Mouse (Mus musculus) mouse trophoblast stem cell (cell line): ENCODE measurements around the gene Tgm2.

Source experiments
- in situ Hi-C, 2 experiments: fragments of 300-500 bp; cut with MseI, MboI; formaldehyde crosslinking; loops; 2 replicates in 1 of 2; 3 replicates in 1 of 2; pipeline ENCODE4 v1.15.1; 2025

The Tgm2 gene

DNA sequence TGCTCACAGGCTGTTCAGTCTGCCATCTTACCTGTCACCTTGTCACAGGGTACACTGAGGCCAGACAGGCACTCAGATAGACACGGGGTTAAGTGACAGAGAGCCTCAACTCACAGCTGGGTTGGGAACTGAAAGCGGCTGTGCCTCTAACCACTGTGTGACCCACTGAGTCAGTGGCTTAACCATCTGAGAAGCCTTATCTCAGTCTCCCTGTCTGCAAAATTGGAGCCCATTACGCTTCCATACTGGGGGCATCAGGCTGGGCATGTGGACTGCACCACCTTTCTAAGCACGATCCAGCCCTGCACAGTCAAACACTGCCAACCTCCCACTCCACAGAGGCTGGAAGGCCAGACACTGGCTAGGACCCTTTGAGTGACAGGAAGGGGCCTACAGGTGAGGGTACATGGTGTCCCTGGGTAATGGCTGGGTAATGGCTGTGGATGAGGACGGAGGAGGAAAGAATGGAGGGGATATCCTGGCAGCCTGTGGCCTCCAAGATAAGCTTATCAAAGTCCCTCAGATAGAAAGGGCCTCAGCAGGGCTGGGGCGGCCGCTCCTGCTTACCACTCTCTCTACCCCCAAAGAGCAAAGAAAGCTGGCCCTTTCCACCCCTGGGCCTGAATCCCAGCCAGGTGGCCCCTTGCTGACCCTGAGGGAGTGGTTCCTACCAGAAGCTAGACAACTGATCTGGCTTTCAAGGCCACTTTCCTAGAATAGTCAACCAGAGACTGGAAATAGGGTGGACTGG, 4.4 kb downstream of the Tgm2 start:
- in situ Hi-C loops: no loop called here

DNA sequence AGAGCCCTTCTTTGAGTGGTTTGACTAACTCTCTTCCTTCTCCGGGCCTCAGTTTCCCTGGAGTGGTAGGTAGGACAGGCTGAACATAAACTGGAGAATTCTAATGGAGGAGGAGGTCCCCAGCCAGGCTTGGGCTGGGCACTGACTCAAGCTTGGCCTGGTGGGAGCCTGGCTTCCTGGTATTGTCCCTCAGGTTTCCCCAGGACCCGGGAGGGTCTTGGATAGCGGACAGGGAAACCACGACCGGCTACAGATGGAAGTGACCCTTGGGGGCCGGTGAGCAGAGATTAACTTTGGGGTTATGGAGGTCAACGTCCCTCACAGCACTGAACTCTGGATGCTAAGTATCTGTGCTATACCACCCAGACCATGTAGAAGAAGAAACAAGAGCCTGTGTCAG, 5.0 kb downstream of the Tgm2 start:
- in situ Hi-C loops: no loop called here

DNA sequence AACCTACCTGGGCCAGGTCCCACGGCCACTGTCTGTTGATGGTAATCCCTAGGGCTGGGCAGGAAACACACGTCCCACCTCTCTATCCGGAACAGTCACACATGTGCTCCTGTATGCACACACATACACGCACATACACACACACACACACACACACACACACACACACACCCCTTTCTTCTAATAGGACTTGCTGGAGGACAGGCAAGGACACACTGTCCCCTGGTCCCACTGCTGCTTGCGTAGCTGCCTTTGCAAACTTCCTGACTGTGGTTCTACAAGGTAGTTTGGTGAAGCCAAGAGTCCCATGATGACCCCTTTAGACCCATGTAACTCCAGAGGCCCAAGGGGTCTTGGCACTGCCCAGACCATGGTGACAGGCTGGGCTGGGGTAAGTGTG, 5.6 kb downstream of the Tgm2 start:
- in situ Hi-C loops: no loop called here

DNA sequence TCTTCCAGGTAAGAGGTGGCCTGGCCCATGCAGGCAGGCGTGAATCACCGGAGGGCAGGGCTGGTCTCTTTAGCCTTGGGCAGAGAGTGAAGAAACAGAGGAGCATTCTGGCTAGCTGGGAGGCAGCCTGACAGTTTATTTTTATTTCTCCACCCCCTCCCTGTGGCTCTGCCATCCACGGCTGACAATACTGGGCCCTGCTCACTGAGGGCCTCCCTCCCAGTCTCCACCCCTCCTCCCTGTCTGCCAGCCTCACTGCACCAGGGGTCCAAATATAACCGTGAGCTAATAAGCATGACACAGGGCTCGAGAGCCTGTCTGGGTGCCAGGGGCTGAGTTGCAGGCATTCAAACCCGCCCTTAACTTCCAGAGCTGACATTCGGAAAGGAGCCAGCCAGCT, 6.6 kb downstream of the Tgm2 start:
- in situ Hi-C loops: no loop called here

DNA sequence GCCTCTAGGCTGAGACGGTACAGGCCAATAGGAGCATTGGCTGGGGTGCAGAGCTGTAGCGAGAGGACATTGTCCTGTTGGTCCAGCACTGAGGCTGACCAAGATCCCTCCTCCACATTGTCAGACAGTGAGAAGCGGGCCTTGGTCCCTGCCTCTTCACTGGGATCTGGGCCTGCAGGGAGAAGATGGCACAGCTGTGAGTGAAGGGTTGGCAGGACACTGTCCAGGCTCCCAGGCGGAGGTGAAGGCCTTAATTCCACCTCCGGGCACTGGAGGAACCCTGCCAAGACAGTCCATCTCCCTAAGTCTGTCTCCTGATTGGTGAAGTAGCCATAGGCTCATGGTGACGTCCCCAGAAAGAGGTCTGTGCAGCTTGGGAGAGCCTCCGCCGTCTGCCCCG, 7.5 kb downstream of the Tgm2 start:
- in situ Hi-C loops: no loop called here

DNA sequence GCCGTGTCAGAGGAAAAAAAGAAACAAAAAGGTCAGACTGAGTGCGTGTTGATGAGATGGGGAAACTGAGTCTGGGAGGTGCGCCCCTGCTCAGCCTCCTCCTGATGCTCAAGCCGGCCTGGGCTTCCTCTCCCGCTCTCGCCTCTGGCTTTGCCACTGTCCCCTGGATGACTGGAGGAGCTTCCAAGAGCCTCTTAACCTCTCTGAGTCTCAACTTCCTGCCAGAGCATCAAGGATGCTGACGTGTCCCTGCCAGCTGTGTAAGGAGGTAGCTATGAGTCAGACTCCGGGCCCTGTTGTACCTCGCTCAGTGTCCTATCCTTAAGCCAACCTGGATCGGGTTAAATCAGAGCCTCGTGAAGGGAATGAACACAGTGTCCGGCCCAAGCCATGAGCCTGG, 8.5 kb downstream of the Tgm2 start:
- in situ Hi-C loops: no loop called here

DNA sequence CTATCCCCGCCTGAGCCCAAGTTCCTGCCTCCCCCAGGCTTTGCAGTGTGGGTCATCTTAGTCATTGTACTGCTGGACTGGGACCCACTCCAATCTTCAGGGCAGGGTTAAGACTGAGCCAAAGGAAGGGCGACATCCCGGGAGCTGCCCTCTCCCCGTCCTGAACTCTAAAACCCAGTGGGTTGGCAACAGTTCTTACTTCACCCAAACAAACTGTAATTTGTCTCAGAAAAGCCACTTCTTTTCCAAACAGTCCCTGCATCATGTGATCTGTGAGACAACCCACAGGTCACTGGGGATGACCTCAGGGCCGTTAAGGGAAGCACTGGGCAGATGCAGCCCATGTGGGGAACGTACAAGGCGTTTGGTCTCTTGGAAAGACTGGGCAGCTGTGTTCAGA, 10.0 kb downstream of the Tgm2 start:
- in situ Hi-C loops: no loop called here

DNA sequence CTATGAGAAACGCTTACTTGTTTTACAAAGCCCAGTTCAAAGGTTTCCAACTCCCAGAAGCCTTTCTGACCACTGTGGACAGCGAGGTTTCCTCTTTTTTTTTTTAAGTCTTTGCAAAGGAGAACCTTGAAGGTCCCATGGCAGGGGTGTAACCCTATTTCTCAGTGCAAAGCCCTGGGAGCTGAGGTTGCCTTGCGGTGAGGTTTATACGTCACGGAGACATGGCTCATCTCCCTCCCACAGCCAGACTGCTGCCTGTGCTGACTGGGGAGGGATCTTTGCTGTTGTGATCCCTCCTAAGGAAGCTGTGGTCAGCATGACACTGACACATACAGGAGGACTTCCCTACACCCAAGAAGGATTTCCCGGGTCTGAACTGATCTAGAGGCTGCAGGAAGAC, 13.2 kb downstream of the Tgm2 start:
- in situ Hi-C loops: no loop called here

DNA sequence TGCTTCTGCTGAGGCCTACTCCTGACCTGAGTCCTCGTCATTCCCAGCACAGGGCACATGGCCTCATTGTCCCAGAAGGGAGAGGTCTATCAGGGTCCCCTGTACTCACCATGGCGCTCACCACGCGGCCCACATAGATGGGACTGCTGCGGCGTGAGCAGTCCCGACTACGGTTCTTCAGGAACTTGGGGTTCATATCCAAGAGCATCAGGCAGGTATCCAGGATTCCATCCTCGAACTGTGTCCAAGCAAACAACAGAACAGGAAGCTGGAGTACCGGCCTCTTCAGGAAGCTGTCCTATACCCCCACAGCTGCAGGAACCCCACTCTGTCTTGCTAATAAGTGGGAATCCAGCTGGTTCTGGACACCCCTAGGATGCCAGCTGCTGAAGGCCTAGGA, 13.9 kb downstream of the Tgm2 start:
- in situ Hi-C loops: no loop called here

DNA sequence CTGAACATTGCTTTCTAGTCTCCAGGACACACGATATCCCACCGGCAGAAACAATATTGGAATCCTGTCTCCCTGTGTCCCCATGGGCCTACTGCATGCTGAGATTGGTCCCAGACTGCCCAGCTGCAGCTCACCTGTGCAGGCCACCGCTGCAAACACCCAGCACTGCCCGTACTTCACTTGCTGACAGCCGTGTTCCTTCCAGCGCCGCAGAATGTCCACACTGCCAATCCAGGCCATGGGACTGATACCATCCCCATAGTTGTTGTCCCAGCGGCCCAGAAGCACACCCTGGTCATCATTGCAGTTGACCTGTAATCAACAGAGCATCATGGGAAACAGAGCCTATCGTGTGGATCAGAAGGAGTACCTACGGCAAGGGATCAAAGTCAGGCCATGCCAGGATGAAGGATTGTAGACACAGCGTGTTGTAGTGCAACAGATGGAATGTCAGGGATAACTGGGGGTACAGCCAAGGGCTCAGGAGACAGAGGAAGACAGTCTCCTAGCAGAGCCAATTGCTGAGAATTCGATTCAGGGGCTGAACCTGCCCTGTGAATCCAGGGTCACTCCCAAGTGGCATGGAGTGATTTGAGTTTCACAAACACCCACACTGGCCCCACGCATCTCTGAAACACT, 14.9 kb downstream of the Tgm2 start:
- in situ Hi-C loops: no loop called here

DNA sequence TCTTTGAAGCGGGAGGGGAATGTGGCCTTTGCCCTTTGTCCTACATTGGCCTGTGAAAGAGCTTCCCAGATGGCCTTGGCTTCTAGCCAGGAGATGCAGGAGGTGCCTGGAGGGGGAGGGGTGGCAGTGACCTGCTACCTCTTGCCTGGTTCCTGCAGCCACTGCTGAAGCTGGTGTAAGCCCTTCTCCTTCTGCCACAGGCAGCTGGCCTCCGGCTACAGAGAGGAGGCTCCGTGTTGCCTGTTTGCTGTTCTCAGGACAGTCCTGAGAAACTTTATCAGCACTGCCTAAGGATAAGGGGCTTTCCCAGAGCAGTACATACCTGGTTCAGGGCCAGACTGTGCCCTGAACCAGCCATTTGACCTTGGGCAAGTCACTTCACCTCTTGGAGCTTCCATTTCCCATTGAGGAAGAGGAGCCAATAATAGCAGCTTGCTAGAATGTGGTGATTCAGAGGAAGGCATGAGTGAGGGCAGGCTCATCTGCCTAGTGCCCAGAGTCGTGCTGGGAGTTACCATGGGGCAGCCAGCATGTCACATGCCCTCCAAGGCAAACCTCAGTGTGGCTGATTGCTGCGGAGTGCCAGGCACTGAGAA, 15.7 kb downstream of the Tgm2 start:
- in situ Hi-C loops: no loop called here

DNA sequence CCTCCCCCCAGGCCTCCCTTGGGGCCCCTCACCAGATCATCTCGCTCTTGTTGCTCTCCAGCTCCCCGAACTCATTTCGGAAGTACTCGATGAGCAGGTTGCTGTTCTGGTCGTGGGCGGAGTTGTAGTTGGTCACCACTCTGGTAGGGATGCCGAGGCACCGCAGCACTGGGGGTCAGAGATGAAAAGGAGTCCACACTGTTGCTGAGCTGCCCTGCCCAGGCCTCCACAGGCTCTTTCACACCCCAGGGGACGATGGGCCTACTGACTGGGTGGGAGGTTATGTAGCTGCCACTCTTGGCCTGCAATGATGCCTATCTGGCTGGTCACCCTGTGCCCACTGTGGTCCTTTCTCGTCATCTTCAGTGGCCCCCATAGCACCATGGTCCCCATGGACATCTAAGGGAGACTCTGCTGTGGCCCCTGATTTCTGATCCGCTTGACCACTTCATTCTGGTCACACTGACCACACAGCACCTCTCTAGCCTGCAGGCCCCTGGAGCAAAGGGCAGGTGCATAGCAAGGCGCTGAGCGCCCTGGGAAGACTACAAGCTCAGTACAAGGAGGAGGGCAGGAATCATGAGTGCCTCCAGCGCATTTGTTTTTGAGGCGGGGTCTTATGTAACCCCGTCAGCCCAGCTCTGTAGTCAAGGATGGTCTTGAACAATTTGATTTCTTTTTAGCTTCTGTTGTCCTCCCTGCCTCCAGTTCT, 16.8 kb downstream of the Tgm2 start:
- in situ Hi-C loops: no loop called here

DNA sequence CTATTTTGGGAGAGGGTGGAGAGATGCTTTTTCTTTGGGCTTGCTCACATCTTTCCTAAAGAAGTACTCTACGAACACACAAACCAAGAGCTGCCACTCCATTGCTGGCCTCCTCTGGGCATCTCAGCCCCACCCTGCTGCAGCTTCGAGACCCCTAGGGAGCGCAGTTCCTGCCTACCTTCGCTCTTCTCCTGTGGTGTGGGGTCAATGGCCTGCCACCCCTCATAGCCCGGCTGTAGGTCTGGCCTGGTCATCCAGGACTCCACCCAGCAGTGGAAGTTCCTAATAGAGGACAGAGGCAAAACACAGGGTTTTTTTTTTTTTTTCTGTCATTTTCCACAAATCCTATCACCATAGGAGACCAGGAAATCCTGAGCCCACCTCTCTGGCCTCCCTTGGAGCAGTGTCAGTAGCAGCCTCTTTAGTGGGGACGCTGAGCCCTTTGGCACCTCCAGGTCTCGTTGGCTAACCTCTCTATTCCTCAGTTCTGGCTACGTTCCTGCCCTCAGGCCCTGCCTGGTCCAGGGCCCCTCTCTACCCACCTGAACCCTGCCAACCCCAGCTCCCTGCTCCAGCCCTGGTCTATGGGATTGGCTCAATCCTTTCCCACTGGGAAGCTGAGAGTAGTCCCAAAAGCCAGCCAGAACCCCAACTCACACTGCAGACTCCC, 17.6 kb downstream of the Tgm2 start:
- in situ Hi-C loops: no loop called here

DNA sequence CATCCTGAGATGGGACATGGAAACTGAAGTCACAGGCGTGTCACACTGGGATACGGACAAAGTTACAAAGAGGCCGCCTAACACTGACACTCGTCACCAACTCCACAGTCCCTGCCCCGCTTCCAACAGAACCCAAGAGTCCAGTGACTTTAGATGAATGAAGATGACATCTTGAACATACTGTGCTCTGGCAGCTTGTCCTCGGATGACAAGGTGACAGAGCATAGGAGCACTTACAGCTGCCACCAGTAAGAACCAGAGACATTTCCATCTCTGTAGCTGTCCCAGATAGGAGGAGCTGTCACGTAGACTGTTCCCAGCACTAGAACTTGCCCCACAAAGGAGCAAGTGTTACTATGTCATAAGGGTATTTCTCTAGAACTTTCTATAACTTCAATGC, 18.4 kb downstream of the Tgm2 start:
- in situ Hi-C loops: no loop called here

DNA sequence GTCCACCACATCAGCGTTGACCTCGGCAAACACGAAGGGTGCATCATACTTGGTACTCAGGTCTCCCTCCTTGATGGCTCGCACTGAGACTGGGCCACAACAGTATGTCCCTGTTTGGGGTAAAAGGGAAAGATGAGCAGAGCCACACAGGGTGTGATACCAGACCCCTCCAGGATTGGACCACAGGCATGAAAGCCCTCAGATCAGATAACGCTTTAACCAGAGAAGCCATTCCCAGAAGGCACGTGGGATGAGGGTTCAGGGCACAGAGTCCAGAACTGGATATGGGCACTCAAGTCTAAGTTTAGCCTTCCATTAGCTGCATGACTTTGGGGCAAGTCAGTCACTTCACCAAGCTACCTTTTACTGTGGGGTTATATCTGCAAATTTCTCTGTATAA, 19.0 kb downstream of the Tgm2 start:
- in situ Hi-C loops: no loop called here

DNA sequence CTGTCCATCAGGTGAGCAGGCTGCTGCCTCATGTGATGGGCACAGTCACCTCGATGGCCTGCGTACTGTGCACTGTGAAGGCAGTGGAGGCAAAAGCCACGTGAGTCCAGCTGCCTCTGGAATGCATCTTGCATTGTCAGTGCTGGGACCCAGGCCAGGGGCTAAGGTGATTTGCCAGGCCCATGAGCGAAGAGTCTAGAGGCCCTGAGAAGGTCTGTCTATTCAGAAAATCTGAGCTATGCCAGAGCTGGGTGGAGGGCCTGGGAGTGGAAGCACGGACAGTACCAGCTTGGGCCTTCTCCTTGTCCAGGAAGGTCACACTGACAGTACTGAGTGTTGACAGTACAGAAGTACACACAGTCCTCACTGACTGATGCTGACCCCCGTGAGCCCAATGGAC, 23.4 kb downstream of the Tgm2 start:
- in situ Hi-C loops: no loop called here

DNA sequence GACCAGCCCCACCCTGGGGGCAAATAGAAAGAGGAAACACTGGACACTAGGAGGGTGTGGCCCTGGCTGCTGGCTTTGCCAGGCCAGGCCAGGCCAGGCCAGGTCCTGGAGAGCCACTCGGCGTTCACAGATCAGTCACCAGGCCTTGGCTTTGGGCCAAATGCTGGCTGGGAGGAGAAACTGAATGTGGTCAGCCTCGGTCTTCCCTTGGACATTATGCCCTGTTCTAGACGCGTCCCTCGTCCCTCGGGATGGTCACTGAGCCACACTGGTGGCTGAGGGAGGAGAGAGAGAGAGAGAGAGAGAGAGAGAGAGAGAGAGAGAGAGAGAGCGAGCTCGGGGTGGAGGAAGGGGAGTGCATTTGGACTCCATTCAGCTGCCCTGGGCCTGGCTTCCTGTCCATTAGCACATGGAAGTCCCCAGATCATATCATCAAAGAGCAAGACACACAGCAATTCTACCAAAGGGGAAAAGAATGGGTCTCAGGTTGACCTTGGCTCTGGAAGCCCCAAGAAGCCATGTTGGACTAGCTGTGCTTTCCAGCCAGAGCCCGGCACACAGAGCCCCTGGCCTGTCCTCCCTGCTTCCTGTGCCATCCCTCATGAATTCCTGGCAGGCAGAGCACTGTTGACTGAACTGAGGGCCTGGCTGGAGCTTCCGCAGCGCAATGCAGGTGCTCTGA, 24.4 kb downstream of the Tgm2 start:
- in situ Hi-C loops: no loop called here

DNA sequence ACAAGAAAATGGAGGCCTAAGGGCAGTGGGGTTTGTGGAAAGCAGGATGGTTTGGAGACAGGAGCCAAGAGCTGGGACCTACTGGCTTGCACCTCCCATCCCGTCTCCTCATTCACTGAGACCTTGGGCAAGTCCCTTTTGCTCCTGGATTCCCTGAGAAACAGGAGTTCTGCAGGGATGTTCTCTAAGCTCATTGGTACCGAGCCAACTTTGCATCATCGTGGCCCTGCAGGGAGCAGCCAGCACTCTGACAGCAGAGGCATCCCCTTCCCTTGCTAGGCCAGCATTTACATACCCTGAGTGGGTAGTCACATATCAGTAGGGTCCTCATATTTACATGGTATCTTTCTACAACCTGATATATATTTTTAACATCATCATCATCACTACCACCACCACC, 25.4 kb downstream of the Tgm2 start:
- in situ Hi-C loops: no loop called here

DNA sequence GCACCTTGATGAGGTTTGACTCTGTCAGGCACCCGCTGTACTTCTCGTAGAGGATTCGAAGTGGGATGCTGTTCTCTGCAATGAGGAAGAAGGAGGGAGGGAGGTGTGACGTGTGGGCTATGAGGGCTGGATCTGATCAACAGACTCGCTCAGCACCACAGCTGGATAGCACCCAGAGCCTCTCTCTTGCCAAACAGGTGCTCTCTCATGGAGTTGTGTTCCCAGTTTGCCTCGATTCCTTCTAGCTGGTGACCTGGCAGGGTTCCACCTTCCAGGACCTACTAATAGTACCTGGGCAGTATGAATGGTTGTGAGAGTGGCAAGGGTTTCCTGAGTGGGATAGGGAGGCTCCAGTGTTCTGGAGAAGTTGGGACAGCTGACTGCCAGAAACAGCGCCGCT, 26.0 kb downstream of the Tgm2 start:
- in situ Hi-C loops: no loop called here

DNA sequence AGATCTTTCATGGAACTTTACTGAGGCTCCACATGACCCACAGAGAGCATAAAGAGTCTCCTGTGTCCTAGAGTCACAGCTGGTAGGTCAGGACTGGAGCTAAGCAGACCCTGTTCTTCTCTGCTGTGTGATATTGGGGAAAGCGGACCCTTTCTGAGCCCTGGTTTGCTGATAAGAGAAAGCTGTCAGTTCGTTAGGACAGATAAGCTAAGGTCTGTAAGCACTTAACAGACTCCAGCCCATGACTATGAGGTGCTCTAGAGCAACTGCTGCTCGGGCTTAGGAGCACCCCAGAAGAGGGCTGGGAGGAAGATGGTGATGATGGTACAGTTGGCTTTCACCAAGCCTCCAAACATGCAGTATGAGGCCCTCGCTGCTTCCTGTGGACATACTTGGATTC, 27.1 kb downstream of the Tgm2 start:
- in situ Hi-C loops: no loop called here

DNA sequence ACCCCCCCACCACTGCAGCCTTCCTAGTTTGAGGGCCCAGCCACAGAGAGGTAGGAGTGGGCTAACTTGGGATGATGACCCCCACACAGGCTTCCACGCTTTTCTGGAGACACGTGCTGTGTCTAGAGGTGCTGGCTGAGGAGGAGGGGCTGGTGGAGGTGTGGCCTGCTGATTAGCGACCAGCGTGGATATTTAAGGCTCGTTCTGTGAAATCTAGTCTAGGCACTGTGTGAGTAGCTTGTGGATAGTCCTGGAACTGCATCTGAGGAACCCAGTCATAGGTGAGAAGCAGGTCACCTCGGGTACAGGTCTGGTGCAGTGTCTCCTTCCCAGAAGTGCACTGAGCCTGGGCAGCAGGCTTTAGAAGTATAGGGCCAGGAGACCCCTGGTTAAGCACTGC, 29.6 kb downstream of the Tgm2 start:
- in situ Hi-C loops: no loop called here
